Mouse (Mus musculus) neutrophil, adult 5-6 weeks (primary cell): ENCODE results near the gene Pafah1b3. TPM values are rescaled to one million over a fixed set of nuclear protein-coding genes. Genes with fewer than 3 reads are reported as not detected.

ENCODE experiments used
- ATAC-seq: fragments of 151-379, 151-347 bp; 2 replicates; pipeline ENCODE4 v1.8.0; 2017; ENCODE audit warnings: mild to moderate bottlenecking, moderate TSS enrichment; ENCODE audit not compliant: insufficient number of reproducible peaks, poor library complexity, low FRiP score, severe bottlenecking; ENCODE audit errors: extremely low read depth
- total RNA-seq: library from RNA; stranded (forward); fragments of 200-1000 nt; gene quantifications from 2 replicates; pipeline ENCODE4 v1.2.3, GENCODE M21; 2017

The Pafah1b3 gene
- total RNA-seq, 1 experiment from 2014 or later: 47.8 TPM

GRCm38 (mm10) chr7:25251071-25251791 lies 46.6 kb downstream of the Pafah1b3 start:
- ATAC-seq: no peak

DNA sequence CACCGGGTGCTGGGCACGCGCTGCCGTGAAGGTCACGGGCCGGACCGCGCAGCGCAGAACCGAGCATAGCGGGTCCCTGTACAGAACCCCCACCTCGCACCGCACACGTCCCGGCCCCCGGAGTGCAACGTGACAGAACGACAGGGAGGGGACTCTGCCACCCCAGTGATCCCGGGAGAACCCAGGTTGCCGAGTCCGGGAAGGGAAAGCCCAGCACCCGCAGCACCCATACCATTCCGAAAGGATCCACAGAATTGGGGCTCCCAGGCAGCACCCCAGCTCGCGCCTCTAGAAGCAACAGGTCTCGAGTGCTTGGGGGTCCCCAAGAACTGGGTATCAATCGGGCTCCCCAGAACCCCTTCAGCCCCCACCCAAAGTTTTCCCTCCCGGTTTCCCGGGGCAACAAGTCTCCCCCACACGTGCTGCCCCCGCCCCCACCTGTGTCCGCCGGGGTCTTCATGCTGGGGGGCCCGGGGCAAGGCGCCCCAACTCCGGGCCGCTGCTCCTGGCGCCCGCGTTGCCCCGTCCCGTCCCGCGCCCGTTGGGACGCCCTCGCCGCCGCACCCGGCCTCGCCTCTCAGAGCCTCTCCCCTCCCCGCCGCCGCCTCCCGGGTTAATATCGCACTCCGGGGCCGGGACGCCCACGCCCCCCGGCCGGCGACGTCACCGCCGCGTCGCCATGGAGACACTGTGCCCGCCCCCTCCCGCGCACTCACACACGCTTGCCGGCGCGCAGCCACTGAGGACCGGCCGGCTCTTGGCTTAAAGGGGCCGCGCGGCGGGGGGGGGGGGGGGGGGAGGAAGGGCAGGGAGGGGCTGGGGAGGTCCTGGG lies 47.4 kb downstream of the Pafah1b3 start, which contains the start of gene Erf:
Gene Erf (minus strand): TSS at position 621 of the 832 bp plus-strand sequence.
- ATAC-seq: peak; percentile 72

DNA sequence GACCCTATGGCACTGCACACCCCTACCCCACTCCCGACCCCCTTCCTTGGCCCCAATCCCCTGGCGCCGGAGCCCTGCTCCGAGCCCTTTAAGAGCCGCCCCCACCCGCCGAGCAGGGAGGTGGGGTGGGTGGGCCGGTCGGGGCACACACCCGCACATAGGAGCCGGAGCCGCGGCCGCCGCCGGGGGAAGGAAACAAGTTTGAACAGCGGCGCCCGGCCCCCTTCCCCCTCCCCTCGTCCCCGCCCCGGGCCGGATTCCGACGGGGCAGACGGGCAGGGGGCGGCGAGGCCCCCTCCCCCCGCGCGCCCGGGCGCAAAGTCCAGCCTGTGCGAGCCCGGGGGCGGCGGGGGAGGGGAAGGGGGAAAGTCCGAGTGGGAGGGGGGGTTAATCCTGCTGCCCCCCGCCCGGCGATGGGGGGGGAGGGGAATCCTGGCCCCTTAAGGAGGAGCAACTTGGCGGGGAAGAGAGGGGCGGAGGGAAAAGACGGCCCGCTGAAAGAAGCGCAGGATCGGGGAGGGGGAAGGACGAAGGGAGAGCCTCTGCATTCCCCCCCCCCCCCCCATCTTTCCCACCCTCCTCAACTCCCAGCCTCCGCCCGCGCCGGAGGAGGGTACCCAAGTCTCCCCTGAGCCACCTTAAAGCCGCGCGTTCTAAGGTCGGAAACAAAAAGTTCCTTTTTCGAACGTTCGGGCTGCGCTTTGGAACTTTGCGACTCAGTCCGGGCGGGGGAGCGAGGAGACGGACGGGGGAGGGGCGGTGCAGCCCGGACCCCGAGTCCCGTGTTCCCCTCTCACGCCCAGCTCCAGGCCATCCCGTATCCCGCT lies 48.3 kb downstream of the Pafah1b3 start:
- ATAC-seq: peak; percentile 21; the same call in 1 of the 2 replicates

GRCm38 (mm10) chr7:25248846-25249313 lies 48.9 kb downstream of the Pafah1b3 start:
- no peak for ATAC-seq

GRCm38 (mm10) chr7:25248018-25248647 lies 49.7 kb downstream of the Pafah1b3 start:
- no peak for ATAC-seq

- no peak for ATAC-seq
These were observed 50.3 kb downstream of the Pafah1b3 start for GRCm38 (mm10) chr7:25247498-25247897.

- no peak for ATAC-seq
These were observed 51.0 kb downstream of the Pafah1b3 start for GRCm38 (mm10) chr7:25246759-25247137.

- ATAC-seq: no peak
These were observed 51.6 kb downstream of the Pafah1b3 start for GRCm38 (mm10) chr7:25246079-25246758.

Other genes with a start within 250 kb of the Pafah1b3 start
- 1.1 and 2.1 TPM in 2 replicates for gene Grik5, start 225.6 kb downstream of the Pafah1b3 start, total RNA-seq
- 11.6 and 11.9 TPM in 2 replicates for gene Zfp574, start 225.4 kb downstream of the Pafah1b3 start, total RNA-seq
- 47.4 and 53.1 TPM in 2 replicates for gene Pou2f2, start 118.3 kb downstream of the Pafah1b3 start, total RNA-seq
- 85.2 and 92.0 TPM in 2 replicates for gene Dedd2, start 77.4 kb downstream of the Pafah1b3 start, total RNA-seq
- 9.6 and 10.0 TPM in 2 replicates for gene Zfp526, start 76.6 kb downstream of the Pafah1b3 start, total RNA-seq
- 75.4 and 85.4 TPM in 2 replicates for gene Gsk3a, start 60.1 kb downstream of the Pafah1b3 start, total RNA-seq
- gene Erf, start 47.2 kb downstream of the Pafah1b3 start, total RNA-seq: 6.4 and 9.7 TPM in 2 replicates
- 143 and 163 TPM in 2 replicates for gene Cic, start 30.3 kb downstream of the Pafah1b3 start, total RNA-seq
- gene Prr19, start 3.4 kb upstream of the Pafah1b3 start, total RNA-seq: not detected in 2 replicates
- not detected in 2 replicates for gene Tmem145, start 8.1 kb upstream of the Pafah1b3 start, total RNA-seq
- gene Megf8, start 19.2 kb upstream of the Pafah1b3 start, total RNA-seq: 0.23 and 0.37 TPM in 2 replicates
- not detected in 2 replicates for gene Cnfn, start 71.7 kb upstream of the Pafah1b3 start, total RNA-seq
- 26.2 and 29.1 TPM in 2 replicates for gene Lipe, start 100.7 kb upstream of the Pafah1b3 start, total RNA-seq
- not detected in 2 replicates for gene Cxcl17, start 114.9 kb upstream of the Pafah1b3 start, total RNA-seq
- 74.9 and 85.3 TPM in 2 replicates for gene Ceacam1, start 179.6 kb upstream of the Pafah1b3 start, total RNA-seq
- not detected in 2 replicates for gene Ceacam2, start 241.9 kb upstream of the Pafah1b3 start, total RNA-seq